Mouse (Mus musculus): ENCODE results near the gene Cdk14.

Gene Cdk14

DNA sequence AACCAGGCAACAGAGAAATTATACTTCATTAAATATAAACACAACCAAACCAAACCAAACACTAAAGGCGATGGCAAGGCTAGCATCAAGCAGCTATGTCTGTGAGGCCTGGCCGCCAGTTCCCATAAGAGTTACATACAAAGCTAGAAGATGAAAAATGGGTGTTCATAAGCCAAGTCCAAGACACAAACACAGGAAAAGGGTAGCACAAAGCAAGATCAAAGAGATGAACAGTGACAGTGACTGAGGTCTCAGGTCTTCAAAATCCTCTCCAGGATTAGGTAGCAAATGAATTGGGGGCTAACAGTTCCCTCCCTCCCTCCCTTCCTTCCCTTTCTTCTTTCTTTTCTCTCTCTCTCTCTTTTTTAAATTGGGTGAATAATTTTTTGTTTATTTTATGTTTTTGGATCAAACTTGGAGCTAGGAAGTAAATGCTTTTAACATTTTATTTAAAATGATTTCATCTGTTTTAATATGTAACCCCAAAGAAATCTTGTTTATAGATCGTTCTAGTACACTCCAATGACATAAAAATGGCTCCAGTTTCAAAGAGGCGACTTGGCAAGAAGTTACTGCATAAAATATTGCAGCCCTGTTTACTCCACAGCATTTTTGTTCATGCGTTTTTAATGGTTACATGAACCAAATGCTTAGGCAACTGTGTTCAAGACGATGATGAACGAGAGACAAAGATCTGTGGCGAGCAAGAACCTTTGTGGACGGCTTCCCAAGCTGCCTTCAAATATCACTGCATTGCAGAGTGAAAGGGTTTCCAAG is 568.0 kb downstream of the Cdk14 start:
- no peak for DNase-seq (ENCODE audit: low spot score in 2 of 2)

DNA sequence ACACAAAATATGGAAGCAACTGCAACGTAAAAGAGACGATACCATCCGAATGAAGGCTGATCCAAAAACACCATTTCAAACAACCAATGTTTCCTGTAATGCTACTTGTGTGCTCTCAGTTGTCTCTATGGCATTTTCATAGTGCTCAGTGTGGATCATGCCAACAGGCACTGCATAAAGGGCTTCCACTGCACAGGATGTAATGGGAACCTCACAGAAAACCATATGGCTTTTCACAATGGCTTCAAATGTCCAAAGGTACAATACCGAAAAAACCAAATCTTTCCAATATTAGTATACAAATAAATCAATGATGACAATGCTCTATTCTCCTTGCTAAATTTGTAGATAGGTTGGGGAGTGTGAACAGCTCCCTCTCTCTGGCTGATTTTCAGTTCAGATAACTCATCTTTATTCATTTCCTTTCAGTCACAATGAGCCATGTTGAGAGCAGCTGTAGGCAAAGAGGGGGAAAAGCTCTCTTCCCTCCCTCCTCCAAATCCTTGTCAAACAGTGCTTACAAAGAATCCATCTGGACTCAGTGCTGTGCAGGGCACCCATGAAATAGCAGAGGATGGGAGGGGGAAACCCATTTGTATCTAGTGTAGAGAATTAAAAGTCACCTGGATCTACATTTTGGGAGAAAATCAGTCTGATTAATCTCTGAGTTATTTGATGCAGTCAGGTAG is 568.7 kb downstream of the Cdk14 start:
- no peak for DNase-seq (ENCODE audit: low spot score in 2 of 2)

DNA sequence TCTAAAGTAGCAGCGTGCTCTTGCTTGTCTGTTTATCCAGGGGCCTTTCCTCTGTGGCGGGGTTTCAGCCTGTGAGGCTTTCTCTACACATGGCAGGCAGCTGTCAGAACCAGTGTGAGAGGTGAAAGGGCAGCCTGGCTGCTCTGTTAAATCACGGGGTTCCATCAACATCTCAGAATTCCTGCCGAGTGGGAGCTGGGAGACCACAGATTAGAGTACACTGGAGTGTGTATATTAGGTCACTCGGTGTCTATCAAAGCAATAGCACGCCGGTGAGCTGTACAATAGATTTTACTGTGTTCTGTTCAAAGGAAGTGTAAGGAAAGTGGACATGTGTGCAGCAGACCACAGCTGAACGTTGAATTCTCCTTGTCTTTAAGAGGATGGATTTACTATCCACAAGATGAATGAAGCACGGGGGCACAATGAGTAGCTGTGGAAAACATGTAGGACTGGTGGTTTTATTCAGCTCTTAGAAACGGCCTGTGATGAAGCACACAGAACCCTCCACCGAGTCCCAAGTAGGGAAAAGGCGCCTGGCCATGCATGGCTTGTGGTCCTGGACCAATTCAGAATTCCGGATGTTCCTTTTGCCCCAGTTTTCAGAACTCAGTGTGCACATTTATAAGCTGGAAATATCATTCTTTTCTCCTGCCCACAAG is 585.2 kb downstream of the Cdk14 start:
- DNase-seq (ENCODE audit: low spot score in 2 of 2) = no peak

DNA sequence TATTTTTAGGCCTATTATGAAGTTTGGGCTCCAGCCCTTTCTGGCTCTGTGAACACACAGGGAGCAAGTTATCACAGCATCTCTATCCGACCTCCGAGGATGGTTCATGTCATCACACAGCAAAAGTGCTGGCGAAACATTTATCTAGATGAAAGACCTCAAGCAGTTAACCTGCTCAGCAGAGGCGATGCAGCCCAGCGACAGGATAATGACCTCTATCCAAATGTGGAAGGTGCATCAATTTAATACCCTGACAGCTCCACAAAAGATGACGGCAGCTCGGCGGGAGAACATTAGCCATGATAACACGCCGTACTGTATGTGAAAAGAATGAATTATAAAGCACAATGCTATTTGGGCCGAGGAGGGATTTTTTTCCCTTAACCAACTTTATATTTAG is 586.2 kb downstream of the Cdk14 start:
- no peak for DNase-seq (ENCODE audit: low spot score in 2 of 2)

DNA sequence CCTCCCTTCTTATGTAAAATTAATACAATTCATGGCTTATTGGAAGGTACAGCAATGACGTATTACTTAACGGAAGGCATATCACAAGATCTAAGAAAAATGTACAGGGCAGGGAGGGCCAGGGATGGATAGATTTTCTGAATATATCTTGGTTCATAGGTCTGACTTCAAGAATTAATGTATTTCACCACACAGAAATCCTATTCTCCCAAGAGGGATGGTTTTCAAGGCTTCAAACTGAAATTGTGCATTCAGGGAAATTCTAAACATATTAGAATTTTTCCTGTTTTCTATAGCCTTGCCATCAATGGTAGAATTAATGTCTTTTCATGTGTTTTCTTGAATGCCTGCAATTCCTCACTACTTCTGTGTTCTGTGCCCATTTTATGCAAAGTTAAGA is 593.2 kb downstream of the Cdk14 start:
- DNase-seq (ENCODE audit: low spot score in 2 of 2) = no peak

DNA sequence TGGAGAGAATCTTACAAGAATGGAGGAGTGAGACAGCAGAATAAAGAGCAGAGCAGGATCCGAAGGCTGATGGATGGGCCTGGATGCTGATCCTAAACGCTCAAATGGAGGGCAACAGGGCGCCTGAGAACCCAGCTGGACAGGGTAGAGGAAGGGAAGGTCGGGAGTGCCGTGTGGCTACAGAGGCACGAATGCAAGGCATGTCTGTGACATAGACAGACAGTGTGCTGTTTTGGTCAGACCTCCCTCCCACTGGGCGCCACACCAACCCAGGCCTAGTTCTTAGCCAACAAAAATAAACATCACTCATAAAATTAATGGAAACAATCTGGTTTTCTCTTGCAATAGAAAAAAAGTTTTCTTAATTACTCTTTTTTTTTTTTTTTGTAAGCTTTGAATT is 594.2 kb downstream of the Cdk14 start:
- no peak for DNase-seq (ENCODE audit: low spot score in 2 of 2)

DNA sequence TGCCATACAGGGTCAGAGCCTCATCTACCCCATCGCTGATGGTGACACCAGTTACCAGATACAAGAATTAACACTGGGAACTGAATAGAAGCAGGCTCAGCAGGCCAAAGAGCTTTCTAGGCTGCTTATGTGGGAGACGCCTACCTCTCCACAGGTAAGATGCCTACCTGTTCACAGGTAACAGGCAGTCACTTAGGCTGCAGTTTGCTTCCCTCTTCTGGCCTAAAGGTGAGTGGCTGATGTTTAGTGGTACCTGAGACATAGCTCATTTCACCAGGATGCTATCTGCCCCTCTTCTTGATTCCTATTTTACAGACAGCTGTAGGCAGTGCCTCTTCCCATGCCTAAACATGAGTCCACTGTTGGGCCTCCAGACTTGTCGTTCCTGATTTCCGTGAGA is 595.0 kb downstream of the Cdk14 start:
- no peak for DNase-seq (ENCODE audit: low spot score in 2 of 2)

DNA sequence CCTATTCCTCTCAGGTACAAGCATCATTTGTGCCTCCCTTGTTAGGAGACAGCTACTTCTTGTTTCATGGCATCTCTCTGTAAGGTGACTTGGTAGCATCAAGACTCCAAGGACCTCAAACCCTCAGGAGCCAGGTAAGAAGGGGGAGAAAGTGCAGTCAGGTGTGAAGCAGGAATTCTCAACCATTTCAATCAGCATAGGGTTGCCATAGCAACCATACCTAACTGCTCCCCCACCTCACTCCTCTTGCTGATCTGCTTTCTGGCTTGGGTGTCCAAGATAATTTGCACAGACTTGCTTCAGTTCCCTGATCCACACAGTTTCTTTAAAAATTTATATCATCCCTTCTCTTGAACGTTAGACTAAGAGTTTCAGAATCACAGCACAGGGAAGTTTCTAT is 595.9 kb downstream of the Cdk14 start:
- DNase-seq (ENCODE audit: low spot score in 2 of 2) = no peak

DNA sequence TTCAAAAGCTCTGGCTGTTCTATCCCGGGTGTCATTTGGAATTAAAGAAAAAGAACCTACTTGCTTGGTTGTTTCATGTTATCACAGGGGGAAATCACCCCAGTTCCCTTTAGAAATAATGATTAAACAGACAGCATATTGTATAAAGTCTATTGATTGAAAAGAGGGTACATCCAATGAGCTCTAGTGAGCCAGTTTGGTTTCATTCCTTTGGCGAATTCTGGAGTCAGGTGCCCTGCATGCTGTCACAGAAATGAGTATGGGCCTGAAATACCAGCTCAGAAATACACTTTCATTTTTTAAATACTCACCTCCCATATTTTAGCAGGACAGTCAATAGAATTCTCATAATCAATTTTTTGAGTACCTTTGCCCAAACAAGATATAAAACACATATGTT is 598.1 kb downstream of the Cdk14 start:
- no peak for DNase-seq (ENCODE audit: low spot score in 2 of 2)

DNA sequence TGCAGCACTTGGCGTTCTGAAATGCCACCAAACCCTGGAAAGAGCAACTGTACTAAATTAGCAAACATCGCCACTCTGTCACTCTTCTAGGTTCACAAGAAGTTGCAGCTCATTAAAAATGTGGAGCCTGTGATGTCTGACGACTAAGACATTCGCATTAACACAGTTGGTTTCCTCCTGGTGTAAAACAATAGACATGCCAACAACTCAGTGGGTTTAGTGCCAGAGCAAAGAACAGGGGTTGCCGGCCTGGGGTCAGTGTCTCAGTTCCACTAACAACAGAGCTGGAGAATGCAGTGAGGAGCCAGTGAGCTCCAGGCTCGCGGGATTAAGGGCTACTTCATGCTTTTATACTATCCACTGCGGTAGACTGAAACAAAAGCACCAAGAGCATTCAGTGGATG is 598.7 kb downstream of the Cdk14 start:
- DNase-seq (ENCODE audit: low spot score in 2 of 2) = no peak

DNA sequence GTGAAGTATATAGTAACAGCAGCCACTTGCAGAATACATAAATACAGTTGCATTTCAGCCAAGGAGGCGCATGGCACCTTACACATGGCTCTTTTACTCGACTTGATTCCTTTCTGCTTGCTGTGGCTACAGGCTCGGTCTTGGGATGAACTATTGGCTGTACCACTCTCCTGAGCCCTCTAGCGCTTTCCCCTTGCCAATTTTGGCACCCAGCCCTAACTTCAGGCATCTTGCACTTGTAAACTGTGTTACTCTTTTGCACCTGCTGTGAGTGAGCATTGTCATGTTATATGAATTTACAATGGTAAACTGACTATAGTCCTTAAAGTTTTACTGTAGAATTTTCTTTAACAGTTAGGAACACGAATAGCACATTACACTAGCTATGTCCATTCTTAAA is 603.1 kb downstream of the Cdk14 start:
- no peak for DNase-seq (ENCODE audit: low spot score in 2 of 2)

DNA sequence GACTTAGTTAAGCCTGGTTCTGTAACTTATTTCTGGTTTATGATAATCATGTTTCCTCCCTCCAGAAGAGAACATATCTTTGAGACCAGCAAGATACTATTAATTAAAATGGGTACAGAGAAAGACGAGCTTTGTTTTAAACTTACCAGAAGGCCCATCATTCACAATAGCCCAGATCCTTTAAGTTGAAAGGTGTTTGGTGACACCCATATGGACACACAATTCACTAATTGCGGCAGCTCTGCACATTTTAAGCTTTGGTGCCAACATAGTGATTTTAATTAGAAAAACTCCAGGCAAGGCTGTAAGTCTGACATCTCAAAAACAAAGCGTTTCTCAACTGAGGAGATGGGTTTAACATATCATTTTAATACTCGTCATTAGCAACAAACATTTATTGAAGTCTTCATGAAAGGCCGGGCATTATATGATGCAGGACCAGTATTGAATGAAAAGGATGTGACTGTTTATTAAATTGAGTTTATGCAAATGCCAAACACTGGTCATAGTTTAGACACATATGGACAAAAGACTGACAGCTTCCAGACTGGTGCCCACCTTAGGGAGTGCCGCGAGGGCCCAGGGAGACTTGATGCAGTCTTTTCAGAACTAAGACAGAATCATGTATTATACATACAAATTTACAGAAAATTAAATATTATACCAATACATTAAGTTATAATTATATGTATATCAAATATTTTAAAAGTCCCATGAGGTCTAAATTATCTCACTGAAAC is 605.5 kb downstream of the Cdk14 start:
- DNase-seq (ENCODE audit: low spot score in 2 of 2) = no peak

DNA sequence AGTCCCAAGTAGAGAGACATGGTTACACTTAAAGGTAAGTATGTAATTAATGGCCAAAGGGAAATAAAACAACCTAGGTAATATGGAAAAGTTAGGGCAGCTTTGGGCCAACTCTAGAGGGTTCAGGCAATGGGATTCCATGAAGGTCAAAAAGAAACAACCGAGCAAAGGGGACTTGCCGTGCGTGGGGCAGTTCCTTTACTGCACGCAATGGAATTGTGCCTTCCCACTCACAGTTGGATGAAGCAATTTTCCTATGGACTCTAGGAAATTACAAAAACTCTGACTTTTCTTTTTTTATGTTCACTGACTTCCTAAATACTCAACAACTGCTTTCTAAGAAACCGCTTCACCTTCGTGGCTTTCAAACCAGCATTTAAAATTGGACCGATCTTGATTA is 606.8 kb downstream of the Cdk14 start:
- DNase-seq (ENCODE audit: low spot score in 2 of 2) = no peak

DNA sequence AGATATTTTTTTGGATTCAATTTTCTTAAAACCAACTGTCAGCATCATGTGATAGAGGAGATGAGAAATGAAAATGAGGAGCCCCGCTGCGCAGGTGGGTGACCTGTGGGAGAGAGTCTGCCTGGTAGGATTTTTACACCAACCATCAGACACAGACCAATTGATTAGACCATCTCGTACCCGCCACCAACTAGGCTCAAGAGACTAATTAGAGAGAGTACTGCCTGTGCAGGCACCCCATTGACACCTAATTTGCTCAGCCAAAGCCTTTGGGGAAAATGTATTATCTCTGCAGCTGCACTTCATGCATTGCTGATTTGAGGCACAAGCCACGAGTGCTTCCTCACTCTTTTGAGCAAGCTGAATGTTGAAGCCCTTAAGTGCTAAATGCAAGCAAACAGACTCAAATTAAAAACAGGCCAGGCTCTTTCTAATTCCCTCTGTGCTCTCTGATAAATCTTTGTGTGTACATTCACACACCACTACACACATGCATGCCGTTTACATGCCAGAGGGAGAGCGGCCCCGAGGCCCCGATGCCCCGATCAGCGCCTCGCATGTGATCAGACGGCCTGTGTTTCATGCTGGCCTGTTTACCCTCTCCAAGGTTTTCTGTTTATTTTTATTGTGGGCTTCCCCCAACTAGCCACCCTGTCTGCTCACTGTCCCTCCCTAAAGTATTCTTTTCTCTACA is 607.9 kb downstream of the Cdk14 start:
- DNase-seq (ENCODE audit: low spot score in 2 of 2) = no peak

DNA sequence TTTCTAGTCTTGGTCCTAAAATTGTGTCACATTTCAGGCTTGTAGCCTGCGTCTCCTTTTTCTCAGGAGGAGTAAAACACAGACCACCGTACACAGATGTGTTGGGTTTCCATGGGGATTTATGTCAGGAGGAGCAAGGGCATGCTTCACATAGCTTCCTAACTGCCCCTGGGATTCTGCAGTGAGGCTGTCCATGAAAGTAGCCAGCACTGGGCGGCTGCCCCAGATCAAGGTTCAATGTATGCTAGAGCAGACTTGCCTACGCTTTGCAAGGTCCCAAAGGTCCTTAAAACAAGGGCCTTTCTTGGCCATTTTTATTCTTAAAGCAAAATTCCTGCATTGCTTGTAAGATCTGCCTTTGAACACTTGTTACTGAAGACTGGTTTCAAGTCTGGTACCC is 614.9 kb downstream of the Cdk14 start:
- DNase-seq (ENCODE audit: low spot score in 2 of 2) = no peak

DNA sequence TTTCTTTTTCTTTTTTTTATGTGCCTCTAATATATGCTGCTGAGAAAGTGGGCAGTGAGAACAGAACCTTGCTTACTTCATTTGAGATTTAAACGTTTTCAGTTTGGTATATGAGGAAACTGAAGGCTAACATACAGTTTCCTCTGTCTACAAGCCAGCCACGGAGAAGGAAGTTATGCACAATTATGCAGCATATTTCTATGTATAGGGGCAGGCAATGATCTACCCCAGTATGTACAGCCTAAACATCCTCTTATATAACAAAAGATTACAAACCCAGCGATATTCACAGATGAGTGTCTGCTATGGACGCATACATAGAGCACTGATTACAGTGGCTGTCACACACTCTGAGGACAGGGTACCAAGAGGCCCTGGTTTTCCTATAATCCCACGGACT is 616.4 kb downstream of the Cdk14 start:
- no peak for DNase-seq (ENCODE audit: low spot score in 2 of 2)

DNA sequence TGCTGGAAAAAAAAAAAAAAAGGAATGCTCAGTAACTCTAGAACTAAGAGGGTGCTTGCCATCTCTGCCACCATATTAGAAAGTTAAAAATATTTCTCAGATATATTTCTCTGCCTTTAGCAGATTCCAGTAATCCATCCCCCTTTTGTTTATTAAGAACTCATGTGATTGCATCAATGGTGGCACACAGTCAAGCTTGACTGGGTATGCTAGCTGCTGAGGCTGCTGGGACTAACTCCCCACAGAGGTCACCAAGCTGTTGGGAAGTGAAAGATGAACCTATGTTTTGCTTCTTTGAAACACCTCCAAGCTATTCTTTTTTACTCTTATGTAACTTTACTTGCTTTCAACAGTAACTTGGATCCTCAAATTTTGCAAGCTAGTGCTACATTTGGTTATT is 618.1 kb downstream of the Cdk14 start:
- no peak for DNase-seq (ENCODE audit: low spot score in 2 of 2)

DNA sequence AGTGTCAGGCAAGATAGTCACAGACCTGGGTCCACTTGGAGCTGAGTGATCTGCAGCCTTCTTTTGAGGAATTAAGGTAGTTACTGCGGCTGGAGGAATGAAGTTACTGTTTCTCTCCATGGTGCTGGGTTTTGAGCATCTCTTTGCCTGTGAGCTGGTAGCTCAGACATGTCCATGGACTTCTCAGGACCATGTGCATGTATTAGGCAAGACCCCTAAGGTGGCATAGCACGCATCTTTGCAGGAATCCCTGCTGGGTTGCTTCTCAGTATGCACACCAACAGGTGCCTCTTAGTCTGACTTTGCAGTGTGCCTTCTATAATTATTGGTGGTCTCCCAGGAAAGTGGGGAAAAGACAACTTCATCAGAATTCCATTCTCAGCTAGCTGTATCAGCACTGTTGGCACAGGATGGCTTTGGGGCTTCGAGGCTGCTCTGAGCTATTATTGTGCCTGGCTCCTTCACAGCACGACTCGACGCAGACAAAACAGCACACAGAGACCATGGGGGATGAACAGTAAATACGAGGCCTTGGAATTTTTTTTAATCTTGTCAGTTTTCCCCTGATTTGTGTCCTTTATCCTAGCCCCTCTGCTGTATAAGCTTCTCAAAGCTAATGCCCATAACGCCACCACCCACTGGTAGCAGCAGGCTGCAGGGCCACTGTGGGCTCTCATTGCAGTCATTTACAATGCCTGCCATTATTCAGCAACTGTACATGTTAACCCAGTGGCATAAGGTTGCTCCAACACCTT is 618.8 kb downstream of the Cdk14 start:
- no peak for DNase-seq (ENCODE audit: low spot score in 2 of 2)

DNA sequence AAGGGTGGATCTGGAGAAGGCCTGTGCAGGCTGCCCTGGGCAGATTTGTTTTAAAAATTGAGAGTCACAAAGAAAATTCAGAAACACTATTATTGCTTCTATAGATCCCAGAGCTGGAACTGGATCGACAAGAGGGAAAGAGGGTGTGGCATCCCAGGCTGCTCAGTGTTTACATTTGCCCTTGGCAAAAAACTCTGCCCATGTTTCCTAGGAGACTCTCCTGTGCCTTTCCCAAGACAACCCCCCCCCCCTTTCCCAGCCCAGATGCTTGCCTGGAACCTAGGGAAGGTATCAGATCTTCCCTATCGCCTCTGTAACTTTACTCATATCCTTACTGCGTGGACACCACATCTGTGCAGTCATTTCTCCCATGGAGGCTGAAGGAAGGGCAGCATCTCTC is 628.9 kb downstream of the Cdk14 start:
- DNase-seq (ENCODE audit: low spot score in 2 of 2) = no peak

DNA sequence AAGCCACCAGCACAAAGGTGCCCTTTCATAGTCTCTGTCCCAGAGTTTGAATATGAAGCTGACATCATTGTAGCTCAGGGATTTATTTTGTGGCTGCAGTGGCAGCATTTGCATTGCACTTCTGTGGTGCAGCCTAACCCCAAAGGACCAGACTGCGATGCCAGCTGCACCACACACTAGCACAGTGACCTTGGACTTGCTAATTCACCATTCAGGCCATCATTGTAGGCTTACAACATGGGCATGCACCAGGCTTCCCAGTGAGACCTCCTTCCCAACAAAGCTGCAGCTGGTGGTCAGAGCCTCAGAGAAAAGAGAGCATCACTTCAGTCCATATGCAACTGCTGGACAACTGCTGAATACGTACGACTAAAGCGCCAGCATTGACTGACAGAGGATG is 629.8 kb downstream of the Cdk14 start:
- DNase-seq (ENCODE audit: low spot score in 2 of 2) = no peak

DNA sequence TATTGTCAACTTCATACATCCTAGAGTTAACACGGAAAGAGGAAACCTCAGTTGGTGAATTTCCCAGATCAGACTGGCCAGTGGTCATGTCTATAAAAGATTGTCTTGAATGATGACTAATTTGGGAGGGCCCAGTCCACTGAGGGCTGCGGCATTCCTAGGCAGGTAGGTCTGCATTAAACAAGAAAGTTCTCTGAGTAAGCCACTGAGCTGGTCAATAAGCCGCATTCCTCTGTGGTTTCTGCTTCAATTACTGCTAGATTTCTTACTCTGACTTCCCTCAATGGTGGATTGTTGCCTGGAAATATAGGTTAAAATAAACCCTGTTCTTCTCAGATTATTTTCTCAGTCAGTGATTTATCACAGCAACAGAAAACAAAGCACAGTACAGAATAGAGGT is 631.6 kb downstream of the Cdk14 start:
- no peak for DNase-seq (ENCODE audit: low spot score in 2 of 2)

Data from frontal cortex, postnatal 36 days (tissue).